In genomic region chr5:149612165-149612518, GRCm38 (mm10) we compare ENCODE assay signal across 13 mouse cellular contexts. TPM values are rescaled to one million over a fixed set of nuclear protein-coding genes. Genes with fewer than 3 reads are reported as not detected.
DNase-seq lines count a peak whose midpoint lies in the region; ATAC-seq and TF ChIP-seq lines count a peak whose summit lies in the region.
"Had no signal": no experiment of that assay in that cellular context is flagged by ENCODE, and none has a peak within 500 bp of the region (broad histone marks: within the 10 kb centered on the region; RNA-seq: fewer than 3 reads in every experiment).

No protein-coding gene starts in this region.

- peak; percentile 18; the same call in 1 of the 2 replicates for ATAC-seq in frontal cortex, adult (ENCODE audit: low TSS enrichment)
- no peak for ATAC-seq in limb, embryonic 15.5 days (ENCODE audit: insufficient number of reproducible peaks, low FRiP score, low TSS enrichment, low read depth)

- no peaks in the 10 kb centered on the region for H3K27me3 ChIP-seq in limb, embryonic 15.5 days
- no peaks in the 10 kb centered on the region for H3K27me3 ChIP-seq in limb, embryonic 10.5 days (ENCODE audit: low read depth, poor library complexity, severe bottlenecking)
- H3K27me3 ChIP-seq: heart, embryonic 13.5 days had no signal

- no peak overlapping the region for H3K4me2 ChIP-seq in limb, embryonic 15.5 days
- H3K4me2 ChIP-seq: heart, embryonic 13.5 days had no signal

- 0 out of 2 replicates have a peak, but pooled peaks cover 8% of the 10 kb centered on the region for H3K4me1 ChIP-seq in limb, embryonic 15.5 days
- H3K4me1 ChIP-seq in limb, embryonic 10.5 days, result 0 out of 2 replicates have a peak, but pooled peaks cover 6% of the 10 kb centered on the region
- peaks cover 6% of the 10 kb centered on the region for H3K4me1 ChIP-seq in embryonic fibroblast, embryonic 13.5 days (ENCODE audit: control insufficient read depth, insufficient read depth, low read length)
- H3K4me1 ChIP-seq: heart, embryonic 13.5 days had no signal

- no peak overlapping the region for H3K9ac ChIP-seq in limb, embryonic 15.5 days
- H3K9ac ChIP-seq: heart, embryonic 13.5 days had no signal

- peak overlapping the region; percentile 50; the same call in 1 of the 2 replicates for H3K27ac ChIP-seq in limb, embryonic 15.5 days
- no peak overlapping the region for H3K27ac ChIP-seq in limb, embryonic 10.5 days
- H3K27ac ChIP-seq in embryonic fibroblast, embryonic 13.5 days (ENCODE audit: insufficient read depth, low read length), result 0 out of 2 replicates have a peak overlapping the region, but pooled peaks have one; percentile 39
- H3K27ac ChIP-seq: heart, embryonic 13.5 days; stomach, postnatal 0 days had no signal

- no peak for TF ChIP-seq POLR2A in embryonic fibroblast, embryonic 13.5 days (IDR thresholded peaks at IDR 0.05; ENCODE audit: low read depth, low read length)

- H3K4me3 ChIP-seq in limb, embryonic 15.5 days, result no peak overlapping the region
- H3K4me3 ChIP-seq in limb, embryonic 10.5 days, result no peak overlapping the region
- H3K4me3 ChIP-seq in embryonic fibroblast, embryonic 13.5 days (ENCODE audit: insufficient read depth, low read length), result no peak overlapping the region
- H3K4me3 ChIP-seq: heart, embryonic 13.5 days had no signal

- H3K9me3 ChIP-seq in limb, embryonic 15.5 days, result no peaks in the 10 kb centered on the region
- H3K9me3 ChIP-seq in limb, embryonic 10.5 days (replicated peaks), result no peaks in the 10 kb centered on the region
- H3K9me3 ChIP-seq: heart, embryonic 13.5 days had no signal

- no peak for TF ChIP-seq CTCF in embryonic fibroblast, embryonic 13.5 days (IDR thresholded peaks at IDR 0.05; ENCODE audit: borderline replicate concordance, insufficient read depth, low read length)

- WGBS in limb, embryonic 15.5 days, result 72% methylated on average over 3 of the region's 3 CpGs
- WGBS in limb, embryonic 10.5 days, result 87% methylated on average over 3 of the region's 3 CpGs

- DNase-seq in frontal cortex, postnatal 25 days (ENCODE audit: low spot score in 2 of 2), result no peak
- no peak for DNase-seq in limb, embryonic 10.5 days (ENCODE audit: low spot score)
- DNase-seq in NIH3T3 (ENCODE audit: low read depth), result peak; percentile 34
- DNase-seq in adrenal gland, postnatal 36 days, result no peak
- no peak for DNase-seq in cerebellum, postnatal 36 days
- DNase-seq: gastrocnemius, postnatal 36 days; lung, adult 18-20 months; thymus, postnatal 14 days had no signal

- peaks cover 31% of the 10 kb centered on the region for H3K36me3 ChIP-seq in limb, embryonic 15.5 days
- H3K36me3 ChIP-seq in limb, embryonic 10.5 days, result peaks cover 40% of the 10 kb centered on the region

RNA-seq across cellular contexts. Expression of gene Hsph1, which starts 24.0 kb away (rescaled TPM):
- polyA plus RNA-seq in limb, embryonic 15.5 days (2015; fragmentation: Nextera tagmentation; extraction: Ambion mirVana), result 50.0 and 50.2 TPM in 2 replicates
- 129 and 164 TPM in 2 replicates for polyA plus RNA-seq in limb, embryonic 10.5 days (2016; fragmentation: Nextera tagmentation; extraction: Ambion mirVana)
- 81.2 and 96.4 TPM in 2 replicates for polyA plus RNA-seq in embryonic fibroblast, embryonic 13.5 days (2011; ENCODE audit: insufficient read length, low read depth, missing spikeins)
- total RNA-seq in adrenal gland, postnatal 36 days (2021), result 100 to 1,000 TPM in 1 of 2 experiments, 10 to 100 TPM in 1; 95.9 to 367 TPM
